ENCODE assay signal across 12 mouse cellular contexts in genomic region chr3:51097362-51097761, GRCm38 (mm10).
DNase-seq lines count a peak whose midpoint lies in the region; ATAC-seq and TF ChIP-seq lines count a peak whose summit lies in the region.
"Had no signal": no experiment of that assay in that cellular context is flagged by ENCODE, and none has a peak within 500 bp of the region (broad histone marks: within the 10 kb centered on the region; RNA-seq: fewer than 3 reads in every experiment).

No protein-coding gene starts in this region.

- no peaks in the 10 kb centered on the region for H3K36me3 ChIP-seq in midbrain, embryonic 10.5 days
- H3K36me3 ChIP-seq in midbrain, postnatal 0 days (ENCODE audit: insufficient read depth, low read length) = no peaks in the 10 kb centered on the region
- no peaks in the 10 kb centered on the region for H3K36me3 ChIP-seq in forebrain, embryonic 16.5 days (ENCODE audit: control insufficient read depth, insufficient read depth)

- ATAC-seq in midbrain, postnatal 0 days (ENCODE audit: low FRiP score) = no peak
- ATAC-seq in forebrain, embryonic 16.5 days = no peak
- ATAC-seq: liver, postnatal 0 days had no signal

- H3K9ac ChIP-seq in midbrain, postnatal 0 days (replicated peaks; ENCODE audit: low read length, poor library complexity, severe bottlenecking) = no peak overlapping the region
- H3K9ac ChIP-seq in forebrain, embryonic 16.5 days (replicated peaks; ENCODE audit: low read depth, low read length) = peak overlapping the region; percentile 44; the same call in 1 of the 2 replicates
- H3K9ac ChIP-seq: liver, postnatal 0 days had no signal

- H3K4me1 ChIP-seq in midbrain, embryonic 10.5 days = peaks cover 23% of the 10 kb centered on the region
- peaks cover 5% of the 10 kb centered on the region; the same call in 1 of the 2 replicates for H3K4me1 ChIP-seq in midbrain, postnatal 0 days (ENCODE audit: insufficient read depth, low read length)
- peaks cover 25% of the 10 kb centered on the region for H3K4me1 ChIP-seq in forebrain, embryonic 16.5 days (replicated peaks; ENCODE audit: control insufficient read depth, insufficient read depth, low read length)

- no peak for TF ChIP-seq CTCF in midbrain, postnatal 0 days (IDR thresholded peaks at IDR 0.05)

- H3K27ac ChIP-seq in midbrain, embryonic 10.5 days (replicated peaks) = peak overlapping the region; percentile 52
- H3K27ac ChIP-seq in midbrain, postnatal 0 days (ENCODE audit: low read depth, low read length) = no peak overlapping the region
- peak overlapping the region; percentile 91 for H3K27ac ChIP-seq in forebrain, embryonic 16.5 days (ENCODE audit: low read length)

- no peaks in the 10 kb centered on the region for H3K27me3 ChIP-seq in midbrain, embryonic 10.5 days (ENCODE audit: low read depth, poor library complexity, severe bottlenecking)
- no peaks in the 10 kb centered on the region for H3K27me3 ChIP-seq in midbrain, postnatal 0 days (ENCODE audit: insufficient read depth, low read length)
- H3K27me3 ChIP-seq in forebrain, embryonic 16.5 days (replicated peaks; ENCODE audit: control insufficient read depth, insufficient read depth, low read length) = no peaks in the 10 kb centered on the region

- H3K9me3 ChIP-seq in midbrain, embryonic 10.5 days (replicated peaks) = no peaks in the 10 kb centered on the region
- H3K9me3 ChIP-seq in midbrain, postnatal 0 days (ENCODE audit: low read length) = no peaks in the 10 kb centered on the region
- H3K9me3 ChIP-seq in forebrain, embryonic 16.5 days (ENCODE audit: control insufficient read depth, low read length) = no peaks in the 10 kb centered on the region

- 82% methylated on average over 10 of the region's 10 CpGs for WGBS in midbrain, embryonic 10.5 days
- 57% methylated on average over 10 of the region's 10 CpGs for WGBS in midbrain, postnatal 0 days
- WGBS in forebrain, embryonic 16.5 days = 49% methylated on average over 10 of the region's 10 CpGs

- H3K4me3 ChIP-seq in midbrain, embryonic 10.5 days = no peak overlapping the region
- no peak overlapping the region for H3K4me3 ChIP-seq in midbrain, postnatal 0 days (ENCODE audit: low read depth, low read length)
- 0 out of 2 replicates have a peak overlapping the region, but pooled peaks have one; percentile 8 for H3K4me3 ChIP-seq in forebrain, embryonic 16.5 days (replicated peaks; ENCODE audit: low read length)

- DNase-seq in midbrain, embryonic 10.5 days (ENCODE audit: low spot score) = no peak
- DNase-seq in midbrain, postnatal 0 days (ENCODE audit: low spot score) = no peak
- DNase-seq in left cerebral cortex, adult 9 months (ENCODE audit: low spot score in 2 of 2) = peak; percentile 42 to 72
- DNase-seq in right cerebral cortex, postnatal 25 days = peak; percentile 65
- no peak for DNase-seq in kidney, adult 8-10 months
- DNase-seq in adrenal gland, postnatal 14 days = no peak
- no peak for DNase-seq in retina, embryonic 14.5 days (ENCODE audit: low spot score)
- DNase-seq: cerebellum, postnatal 25 days; heart, adult 18-20 months; kidney, adult 9 months; liver, postnatal 0 days had no signal

- H3K4me2 ChIP-seq in midbrain, postnatal 0 days (ENCODE audit: low read depth, low read length, poor library complexity, severe bottlenecking) = no peak overlapping the region
- peak overlapping the region; percentile 35 for H3K4me2 ChIP-seq in forebrain, embryonic 16.5 days (ENCODE audit: low read length)

Comparison
In these comparisons a context has a peak if more than half of its experiments do, and no peak if none do; other contexts are left out.
1. DNase-seq: peak in left cerebral cortex, adult 9 months (2 of 2) and right cerebral cortex, postnatal 25 days (single experiment); none in midbrain, embryonic 10.5 days (single experiment), midbrain, postnatal 0 days (single experiment), kidney, adult 8-10 months (0 of 2), adrenal gland, postnatal 14 days (single experiment) and retina, embryonic 14.5 days (single experiment).